Mouse (Mus musculus) naive thymus-derived CD4-positive, alpha-beta T cell, adult 2 months (primary cell): ENCODE data around the gene Cep57.
"Not testable (repeated sequence)": the region's sequence is repeated elsewhere in the genome, so short reads cannot be mapped to it uniquely, and the experiment has no call there.

Source experiments
- DNase-seq: peaks from one replicate; pipeline ENCODE4 v3.0.0-alpha.2; 2011; ENCODE audit warnings: low read depth

Gene Cep57

GRCm38 (mm10) chr9:13794302-13794701 is 32.6 kb downstream of the Cep57 start:
- DNase-seq: no peak

GRCm38 (mm10) chr9:13790864-13791263 is 36.0 kb downstream of the Cep57 start:
- not testable (repeated sequence) for DNase-seq

GRCm38 (mm10) chr9:13781985-13782384 is 44.9 kb downstream of the Cep57 start:
- DNase-seq: no peak

- no peak for DNase-seq
These were observed 52.2 kb downstream of the Cep57 start for GRCm38 (mm10) chr9:13774732-13775131.

- DNase-seq: no peak
These were observed 60.3 kb downstream of the Cep57 start for GRCm38 (mm10) chr9:13766570-13766969.

GRCm38 (mm10) chr9:13765624-13766023 is 61.3 kb downstream of the Cep57 start:
- DNase-seq: no peak

GRCm38 (mm10) chr9:13760430-13760829 is 66.5 kb downstream of the Cep57 start:
- no peak for DNase-seq
